Mouse (Mus musculus): ENCODE measurements at regions not wholly inside any gene's neighbourhood (a gene's known extent, or its start where the extent isn't known, plus 50 kb on each side); places are given as distances from the start of the nearest gene placed in this dataset.
A peak's percentile ranks its signal among the peaks of the same experiment; 100 is the strongest.

DNA sequence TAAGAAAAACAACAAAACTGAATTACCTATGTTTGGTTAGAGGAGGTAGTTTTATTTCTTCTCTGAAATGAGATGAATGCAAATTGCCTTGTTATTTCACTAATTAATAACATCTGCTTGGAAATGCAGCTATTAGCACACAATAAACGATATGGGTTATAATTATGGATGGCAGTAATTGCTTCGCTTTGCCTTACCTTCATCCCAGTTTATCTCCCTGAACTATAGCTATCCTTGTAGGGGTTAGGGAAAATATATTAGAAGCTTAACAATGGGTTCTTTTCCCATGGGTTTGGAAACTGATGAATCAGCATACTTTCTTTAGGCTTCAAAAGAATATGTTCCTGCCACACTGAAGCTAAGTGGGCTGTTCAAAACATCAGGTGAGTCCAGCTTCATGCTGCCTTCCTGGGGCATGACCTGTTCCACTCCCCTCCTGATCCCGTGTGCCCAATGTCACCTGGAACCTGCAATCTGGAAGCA lies 1132.9 kb downstream of the Gsdmc2 start:
- Histone ChIP-seq H3K4me2 (no peak overlapping the region), H3K4me3 (replicated peaks) (no peak overlapping the region), H3K36me3 (replicated peaks) (no peaks in the 10 kb centered on the region), H3K27ac (replicated peaks) (peak overlapping the region; percentile 33; the same call in 1 of the 2 replicates), H3K9me3 (replicated peaks) (no peaks in the 10 kb centered on the region), H3K9ac (no peak overlapping the region), H3K27me3 (no peaks in the 10 kb centered on the region), H3K4me1 (replicated peaks) (no peaks in the 10 kb centered on the region)
- no peak for ATAC-seq (ENCODE audit: insufficient read depth)
- 51% methylated on average over 3 of the region's 3 CpGs for WGBS (ENCODE audit: insufficient replicate concordance)

DNA sequence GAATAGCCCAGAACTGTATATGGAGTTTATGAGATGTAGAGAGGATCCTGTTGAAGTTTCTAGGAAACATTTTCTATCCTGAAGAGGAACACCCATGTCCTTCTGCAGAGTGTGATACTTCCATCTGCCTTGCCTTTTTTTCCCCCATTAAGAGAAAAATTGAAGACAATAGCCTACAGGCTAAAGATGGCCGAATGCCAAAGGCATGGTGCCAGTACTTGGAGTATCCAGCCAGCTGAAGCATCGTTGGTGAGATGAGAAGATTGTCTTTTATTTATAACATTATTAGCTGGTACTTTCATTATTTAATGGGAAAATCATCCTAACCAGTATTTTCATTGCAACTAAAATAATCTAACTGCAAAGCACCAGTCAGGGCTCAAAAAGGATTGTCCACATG lies 1135.4 kb downstream of the Gsdmc2 start:
- no peaks in the 10 kb centered on the region for H3K27me3 ChIP-seq
- H3K4me1 ChIP-seq (replicated peaks): no peaks in the 10 kb centered on the region
- H3K4me2 ChIP-seq: no peak overlapping the region
- H3K27ac ChIP-seq (replicated peaks): no peak overlapping the region
- H3K9me3 ChIP-seq (replicated peaks): no peaks in the 10 kb centered on the region
- no peak overlapping the region for H3K4me3 ChIP-seq (replicated peaks)
- no peak for ATAC-seq (ENCODE audit: insufficient read depth)
- no peak overlapping the region for H3K9ac ChIP-seq
- no peaks in the 10 kb centered on the region for H3K36me3 ChIP-seq (replicated peaks)
- 57% methylated on average over 2 of the region's 2 CpGs for WGBS (ENCODE audit: insufficient replicate concordance)

DNA sequence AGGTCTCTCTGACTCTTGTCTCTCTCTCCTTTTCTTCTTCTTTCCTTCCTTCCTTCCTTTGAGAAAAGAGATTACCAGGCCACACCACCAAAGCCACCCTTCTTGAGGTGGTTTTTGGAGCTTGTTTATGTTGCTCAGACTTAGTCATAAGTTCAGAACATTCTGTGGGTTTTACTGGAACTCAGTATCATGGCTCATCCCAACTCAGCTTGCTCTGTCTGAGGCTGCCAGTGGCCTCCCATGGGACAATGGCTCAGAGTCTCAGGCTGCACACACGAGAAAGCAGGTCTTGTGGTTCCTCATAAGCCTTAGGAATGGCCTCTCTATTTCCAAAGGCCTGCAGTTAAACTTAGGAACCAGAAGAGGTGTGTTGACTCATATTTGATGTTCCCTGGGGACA lies 1146.4 kb downstream of the Gsdmc2 start:
- no peak overlapping the region for H3K4me3 ChIP-seq (replicated peaks)
- H3K4me2 ChIP-seq: no peak overlapping the region
- H3K36me3 ChIP-seq (replicated peaks): no peaks in the 10 kb centered on the region
- no peak for ATAC-seq (ENCODE audit: insufficient read depth)
- H3K27ac ChIP-seq (replicated peaks): no peak overlapping the region
- H3K9ac ChIP-seq: no peak overlapping the region
- no peaks in the 10 kb centered on the region for H3K4me1 ChIP-seq (replicated peaks)
- no peaks in the 10 kb centered on the region for H3K9me3 ChIP-seq (replicated peaks)
- H3K27me3 ChIP-seq: no peaks in the 10 kb centered on the region
- 41% methylated on average over 1 of the region's 1 CpGs for WGBS (ENCODE audit: insufficient replicate concordance)

DNA sequence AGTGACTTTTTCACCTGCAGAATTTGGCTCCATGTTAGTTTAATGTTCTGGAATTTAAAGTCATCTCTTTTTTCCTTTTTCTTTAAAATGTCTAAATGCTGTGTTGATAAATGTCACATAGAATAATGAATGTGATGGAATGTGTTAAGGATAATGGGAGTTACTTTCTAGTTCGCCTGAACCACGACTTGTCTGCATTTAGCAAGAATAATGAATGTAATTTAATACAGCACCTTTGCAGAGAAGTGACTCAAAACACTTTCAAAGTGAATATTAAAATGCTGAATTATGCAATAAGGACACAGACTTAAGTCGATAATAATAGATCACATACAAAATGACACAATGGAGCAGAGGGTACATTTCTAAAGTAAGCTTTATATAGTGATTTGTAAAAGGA lies 1150.2 kb downstream of the Gsdmc2 start:
- Histone ChIP-seq H3K9me3 (replicated peaks) (no peaks in the 10 kb centered on the region), H3K4me1 (replicated peaks) (no peaks in the 10 kb centered on the region), H3K4me2 (no peak overlapping the region), H3K9ac (no peak overlapping the region), H3K36me3 (replicated peaks) (no peaks in the 10 kb centered on the region), H3K27me3 (no peaks in the 10 kb centered on the region), H3K27ac (replicated peaks) (no peak overlapping the region), H3K4me3 (replicated peaks) (no peak overlapping the region)
- 67% methylated on average over 3 of the region's 3 CpGs for WGBS (ENCODE audit: insufficient replicate concordance)
- no peak for ATAC-seq (ENCODE audit: insufficient read depth)

DNA sequence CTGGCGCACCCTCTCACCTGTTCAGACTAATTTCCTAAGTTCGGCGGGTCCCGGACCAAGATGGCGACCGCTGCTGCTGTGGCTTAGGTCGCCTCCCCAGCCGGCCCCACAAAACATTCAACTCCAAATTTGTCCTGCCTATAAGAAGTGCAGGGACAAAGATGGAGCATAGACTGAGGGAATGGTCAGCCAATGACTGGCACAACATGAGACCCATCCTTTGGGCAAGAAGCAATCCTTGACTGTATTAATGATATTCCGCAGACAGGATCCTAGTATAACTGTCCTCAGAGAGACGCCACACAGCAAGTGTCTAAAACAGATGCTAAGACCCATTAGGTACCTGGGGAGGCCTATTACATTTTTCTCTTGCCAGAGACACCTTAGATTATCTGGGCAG lies 1151.3 kb downstream of the Gsdmc2 start:
- ATAC-seq (ENCODE audit: insufficient read depth): no peak
- Histone ChIP-seq H3K36me3 (replicated peaks) (no peaks in the 10 kb centered on the region), H3K9ac (no peak overlapping the region), H3K4me1 (replicated peaks) (no peaks in the 10 kb centered on the region), H3K27ac (replicated peaks) (no peak overlapping the region), H3K4me3 (replicated peaks) (no peak overlapping the region), H3K27me3 (no peaks in the 10 kb centered on the region), H3K4me2 (no peak overlapping the region), H3K9me3 (replicated peaks) (no peaks in the 10 kb centered on the region)
- 82% methylated on average over 9 of the region's 10 CpGs for WGBS (ENCODE audit: insufficient replicate concordance)

DNA sequence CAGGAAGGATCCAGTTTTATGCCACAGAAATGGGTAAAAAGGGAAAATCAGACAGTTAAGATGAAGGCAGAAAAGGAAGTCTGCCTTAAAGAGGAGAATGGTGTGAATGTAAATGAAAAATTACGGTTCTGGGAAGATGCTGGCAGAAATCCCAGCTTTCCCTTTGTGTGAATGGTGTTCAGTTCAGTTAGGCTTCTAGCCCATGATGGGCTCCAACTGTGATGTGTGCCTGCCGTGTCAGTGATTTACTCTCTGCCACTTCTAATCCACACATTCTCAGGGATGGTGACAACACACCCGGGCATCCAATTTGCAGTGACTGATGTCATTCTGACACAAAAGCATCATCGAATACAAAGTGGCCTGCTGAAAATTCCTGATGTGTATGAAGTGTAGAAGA lies 1171.6 kb downstream of the Gsdmc2 start:
- Histone ChIP-seq H3K4me1 (replicated peaks) (no peaks in the 10 kb centered on the region), H3K9ac (no peak overlapping the region), H3K27me3 (no peaks in the 10 kb centered on the region), H3K9me3 (replicated peaks) (no peaks in the 10 kb centered on the region), H3K36me3 (replicated peaks) (no peaks in the 10 kb centered on the region), H3K4me3 (replicated peaks) (no peak overlapping the region), H3K27ac (replicated peaks) (no peak overlapping the region), H3K4me2 (no peak overlapping the region)
- ATAC-seq (ENCODE audit: insufficient read depth): no peak
- whole genome bisulfite sequencing (ENCODE audit: insufficient replicate concordance): 59% methylated on average over 4 of the region's 4 CpGs

DNA sequence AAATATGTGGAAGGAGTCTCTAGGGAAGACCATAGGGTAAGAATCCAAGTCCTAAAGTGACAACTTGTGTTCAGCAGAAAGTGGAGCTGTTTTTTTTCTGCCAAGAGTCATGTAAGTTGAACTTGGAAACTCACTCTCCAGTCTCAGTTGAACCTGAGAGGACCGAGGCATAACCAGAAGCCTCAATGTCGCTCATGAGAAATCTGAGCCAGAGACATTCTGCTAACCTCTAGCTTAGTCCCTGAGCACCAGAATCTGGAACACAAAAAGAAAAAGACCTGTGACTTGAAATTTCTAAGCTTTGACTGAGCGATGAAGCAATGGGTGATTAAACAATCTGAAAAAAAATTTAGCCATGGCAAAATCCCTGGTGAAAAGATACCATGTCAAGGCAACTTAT lies 1175.0 kb downstream of the Gsdmc2 start:
- no peak for ATAC-seq (ENCODE audit: insufficient read depth)
- Histone ChIP-seq H3K27me3 (no peaks in the 10 kb centered on the region), H3K9ac (no peak overlapping the region), H3K4me3 (replicated peaks) (no peak overlapping the region), H3K4me1 (replicated peaks) (no peaks in the 10 kb centered on the region), H3K27ac (replicated peaks) (no peak overlapping the region), H3K36me3 (replicated peaks) (no peaks in the 10 kb centered on the region), H3K9me3 (replicated peaks) (no peaks in the 10 kb centered on the region), H3K4me2 (no peak overlapping the region)
- WGBS (ENCODE audit: insufficient replicate concordance): 60% methylated on average over 3 of the region's 3 CpGs

DNA sequence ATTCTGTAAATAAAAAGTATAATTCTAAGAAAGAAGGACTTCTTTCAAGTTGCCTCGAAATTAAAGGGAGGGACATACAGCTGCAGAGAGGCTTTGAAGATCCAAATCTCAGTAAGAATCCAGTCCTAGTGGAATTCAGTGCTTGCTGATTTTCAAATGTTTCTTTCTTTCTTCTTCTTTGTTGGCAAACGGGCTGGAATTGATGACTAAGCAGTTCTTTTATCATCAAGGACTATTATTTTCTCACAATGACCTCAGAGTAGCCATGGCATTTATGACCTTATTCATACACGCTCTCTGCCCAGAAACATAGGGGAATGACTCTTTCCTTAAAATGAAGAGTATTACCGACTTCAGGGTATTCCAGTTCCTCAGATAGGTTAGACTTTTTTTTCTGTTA lies 1185.9 kb downstream of the Gsdmc2 start:
- Histone ChIP-seq H3K4me3 (replicated peaks) (no peak overlapping the region), H3K9ac (no peak overlapping the region), H3K9me3 (replicated peaks) (no peaks in the 10 kb centered on the region), H3K4me1 (replicated peaks) (no peaks in the 10 kb centered on the region), H3K36me3 (replicated peaks) (no peaks in the 10 kb centered on the region), H3K27ac (replicated peaks) (no peak overlapping the region), H3K4me2 (no peak overlapping the region), H3K27me3 (no peaks in the 10 kb centered on the region)
- no peak for ATAC-seq (ENCODE audit: insufficient read depth)
- WGBS (ENCODE audit: insufficient replicate concordance): 48% methylated on average over 4 of the region's 4 CpGs

DNA sequence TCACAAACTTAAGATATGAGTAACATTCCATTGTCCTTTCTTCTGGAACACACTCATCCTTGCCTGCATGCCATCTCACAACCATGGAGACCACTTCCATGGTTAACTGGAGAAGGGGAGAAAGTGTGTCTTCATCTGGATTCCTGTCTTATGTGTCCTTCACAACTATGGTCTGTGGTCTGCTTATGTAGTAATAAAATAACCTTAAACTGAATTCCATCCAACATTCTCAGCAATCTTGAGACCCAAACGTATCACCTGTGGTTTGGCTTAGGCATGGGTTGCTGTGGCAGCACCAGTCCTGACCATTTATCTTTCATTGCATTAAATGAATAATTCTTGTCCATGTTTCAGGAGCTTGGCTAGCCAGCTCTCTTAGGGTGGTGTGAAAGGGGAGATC lies 1186.3 kb downstream of the Gsdmc2 start:
- Histone ChIP-seq H3K4me2 (no peak overlapping the region), H3K27me3 (no peaks in the 10 kb centered on the region), H3K36me3 (replicated peaks) (no peaks in the 10 kb centered on the region), H3K27ac (replicated peaks) (no peak overlapping the region), H3K9me3 (replicated peaks) (no peaks in the 10 kb centered on the region), H3K4me3 (replicated peaks) (no peak overlapping the region), H3K4me1 (replicated peaks) (no peaks in the 10 kb centered on the region), H3K9ac (no peak overlapping the region)
- 66% methylated on average over 1 of the region's 1 CpGs for WGBS (ENCODE audit: insufficient replicate concordance)
- no peak for ATAC-seq (ENCODE audit: insufficient read depth)

DNA sequence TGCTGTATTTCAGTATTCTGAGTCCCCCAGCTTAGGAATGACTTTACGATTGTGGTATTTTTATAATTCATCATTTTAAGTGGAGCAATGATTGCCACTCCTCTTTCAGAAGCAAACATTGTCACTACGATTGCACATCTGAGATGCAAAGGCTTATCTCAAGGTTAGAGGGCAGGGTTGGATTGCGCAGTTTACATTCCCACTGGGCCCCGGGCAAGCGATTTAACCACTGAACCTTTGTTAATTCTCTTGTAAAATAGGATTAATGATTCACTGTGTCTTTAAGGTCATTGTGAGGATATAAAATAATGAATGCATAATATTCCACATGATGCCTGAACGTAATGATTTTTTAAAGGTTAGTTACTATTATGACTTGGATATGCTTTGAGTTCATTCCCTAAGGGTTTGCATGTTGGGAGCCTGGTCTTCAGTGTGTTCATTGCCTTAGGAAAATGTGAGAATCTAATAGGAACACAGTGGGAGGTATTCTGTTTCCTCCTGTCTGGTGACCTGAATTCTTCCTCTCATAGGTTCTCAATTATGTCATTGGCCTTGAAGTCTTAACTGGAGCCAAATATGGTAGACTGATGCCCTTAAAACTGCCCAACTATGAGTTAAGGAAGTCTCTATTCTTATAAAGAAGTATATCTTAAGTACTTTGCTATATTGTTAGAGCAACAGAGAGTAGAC lies 1198.4 kb downstream of the Gsdmc2 start:
- 60% methylated on average over 6 of the region's 6 CpGs for WGBS (ENCODE audit: insufficient replicate concordance)
- ATAC-seq (ENCODE audit: insufficient read depth): no peak
- no peak overlapping the region for H3K9ac ChIP-seq

DNA sequence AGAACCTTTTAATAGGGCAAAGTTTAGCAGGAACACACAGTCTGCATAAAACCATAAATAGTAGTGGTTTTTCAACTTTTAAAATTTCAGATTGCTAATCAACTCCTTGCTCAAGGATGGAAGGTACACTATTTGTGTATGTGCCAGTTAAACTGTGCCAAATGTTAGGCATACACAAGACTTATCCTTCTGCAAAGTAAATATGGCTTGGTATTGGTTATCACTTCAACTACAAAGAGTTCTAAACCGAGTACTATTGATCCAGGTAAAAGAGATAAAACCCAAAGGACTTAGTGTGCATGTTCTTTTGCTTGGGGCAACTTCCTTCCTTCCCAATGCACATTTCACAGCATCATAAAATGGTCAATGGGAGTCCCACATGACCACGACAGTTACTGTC lies 1200.2 kb downstream of the Gsdmc2 start:
- no peak for ATAC-seq (ENCODE audit: insufficient read depth)
- 35% methylated on average over 2 of the region's 2 CpGs for WGBS (ENCODE audit: insufficient replicate concordance)
- no peak overlapping the region for H3K4me3 ChIP-seq (replicated peaks)

More for the DNA sequence above, 1198.4 kb downstream of the Gsdmc2 start:
- H3K36me3 ChIP-seq (replicated peaks): no peaks in the 10 kb centered on the region
- no peak overlapping the region for H3K27ac ChIP-seq (replicated peaks)
- H3K9me3 ChIP-seq (replicated peaks): no peaks in the 10 kb centered on the region
- no peak overlapping the region for H3K4me3 ChIP-seq (replicated peaks)
- H3K27me3 ChIP-seq: no peaks in the 10 kb centered on the region
- no peak overlapping the region for H3K4me2 ChIP-seq
- no peaks in the 10 kb centered on the region for H3K4me1 ChIP-seq (replicated peaks)

DNA sequence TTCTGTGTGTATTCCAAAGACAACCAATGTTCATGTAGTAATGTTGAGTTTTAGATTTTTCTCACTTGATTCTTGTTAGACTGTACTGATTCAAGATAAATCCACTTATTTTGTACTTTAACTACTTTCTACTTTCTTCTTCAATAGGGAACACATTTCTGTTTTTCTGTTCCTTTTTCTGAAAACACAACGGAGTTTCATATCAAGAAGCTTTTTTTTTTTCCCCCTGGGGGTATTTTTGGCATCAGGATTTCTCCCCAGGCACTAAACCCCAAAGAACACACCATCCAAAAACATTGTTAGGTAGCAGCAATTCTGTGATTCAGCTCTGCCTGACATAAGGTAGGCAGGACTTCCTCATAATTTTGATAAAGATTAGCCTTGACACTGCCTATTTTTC lies 1200.7 kb downstream of the Gsdmc2 start:
- 52% methylated on average over 1 of the region's 1 CpGs for WGBS (ENCODE audit: insufficient replicate concordance)
- no peaks in the 10 kb centered on the region for H3K36me3 ChIP-seq (replicated peaks)

More for the DNA sequence above, 1200.2 kb downstream of the Gsdmc2 start:
- H3K4me1 ChIP-seq (replicated peaks): no peaks in the 10 kb centered on the region
- no peaks in the 10 kb centered on the region for H3K9me3 ChIP-seq (replicated peaks)
- no peak overlapping the region for H3K27ac ChIP-seq (replicated peaks)
- no peaks in the 10 kb centered on the region for H3K27me3 ChIP-seq
- no peak overlapping the region for H3K4me2 ChIP-seq
- H3K9ac ChIP-seq: no peak overlapping the region
- no peaks in the 10 kb centered on the region for H3K36me3 ChIP-seq (replicated peaks)

More for the DNA sequence above, 1200.7 kb downstream of the Gsdmc2 start:
- ATAC-seq (ENCODE audit: insufficient read depth): no peak
- Histone ChIP-seq H3K4me1 (replicated peaks) (no peaks in the 10 kb centered on the region), H3K4me2 (no peak overlapping the region), H3K9ac (no peak overlapping the region), H3K9me3 (replicated peaks) (no peaks in the 10 kb centered on the region), H3K4me3 (replicated peaks) (no peak overlapping the region), H3K27ac (replicated peaks) (no peak overlapping the region), H3K27me3 (no peaks in the 10 kb centered on the region)
